Mouse (Mus musculus) forelimb bud, embryonic 11.5 days (tissue): ENCODE measurements around the gene Lrp8.

Source experiments
- DNase-seq: peaks from one replicate; pipeline ENCODE4 v3.0.0-alpha.2; 2012; ENCODE audit warnings: low read depth, low spot score

The Lrp8 gene

GRCm38 (mm10) chr4:107807796-107808195 is 5.7 kb downstream of the Lrp8 start:
- DNase-seq = no peak

GRCm38 (mm10) chr4:107808655-107809054 is 6.6 kb downstream of the Lrp8 start:
- DNase-seq = no peak

GRCm38 (mm10) chr4:107811006-107811405 is 8.9 kb downstream of the Lrp8 start:
- no peak for DNase-seq

- no peak for DNase-seq
Observed at GRCm38 (mm10) chr4:107811716-107812330, 9.8 kb downstream of the Lrp8 start.

- no peak for DNase-seq
Observed at GRCm38 (mm10) chr4:107812336-107812735, 10.3 kb downstream of the Lrp8 start.

- DNase-seq = no peak
Observed at GRCm38 (mm10) chr4:107816459-107816858, 14.4 kb downstream of the Lrp8 start.

- DNase-seq = no peak
Observed at GRCm38 (mm10) chr4:107817463-107817862, 15.4 kb downstream of the Lrp8 start.

GRCm38 (mm10) chr4:107819990-107820719 is 18.1 kb downstream of the Lrp8 start:
- no peak for DNase-seq

GRCm38 (mm10) chr4:107820856-107821619 is 19.0 kb downstream of the Lrp8 start:
- DNase-seq = no peak

- DNase-seq = no peak
Observed at GRCm38 (mm10) chr4:107822936-107823411, 20.9 kb downstream of the Lrp8 start.

- DNase-seq = no peak
Observed at GRCm38 (mm10) chr4:107823511-107823910, 21.4 kb downstream of the Lrp8 start.

GRCm38 (mm10) chr4:107828727-107829218 is 26.7 kb downstream of the Lrp8 start:
- DNase-seq = no peak

GRCm38 (mm10) chr4:107829675-107830074 is 27.6 kb downstream of the Lrp8 start:
- DNase-seq = no peak

- DNase-seq = no peak
Observed at GRCm38 (mm10) chr4:107830189-107830588, 28.1 kb downstream of the Lrp8 start.

- DNase-seq = no peak
Observed at GRCm38 (mm10) chr4:107830821-107831221, 28.8 kb downstream of the Lrp8 start.

GRCm38 (mm10) chr4:107831678-107832077 is 29.6 kb downstream of the Lrp8 start:
- no peak for DNase-seq

- DNase-seq = no peak
Observed at GRCm38 (mm10) chr4:107833525-107833924, 31.5 kb downstream of the Lrp8 start.

GRCm38 (mm10) chr4:107834643-107835314 is 32.7 kb downstream of the Lrp8 start:
- no peak for DNase-seq

GRCm38 (mm10) chr4:107835508-107835909 is 33.4 kb downstream of the Lrp8 start:
- no peak for DNase-seq

- peak; percentile 47 for DNase-seq
Observed at GRCm38 (mm10) chr4:107836758-107837157, 34.7 kb downstream of the Lrp8 start.

- no peak for DNase-seq
Observed at GRCm38 (mm10) chr4:107837910-107838309, 35.8 kb downstream of the Lrp8 start.

GRCm38 (mm10) chr4:107843687-107844086 is 41.6 kb downstream of the Lrp8 start:
- no peak for DNase-seq
